Mouse (Mus musculus) brown adipose tissue, adult 24 weeks (tissue): ENCODE measurements around the gene Fam193b. TPM values are rescaled to one million over a fixed set of nuclear protein-coding genes. Genes with fewer than 3 reads are reported as not detected.

ENCODE experiments used
- H3K27ac ChIP-seq: fragments of 200-500 bp; replicated peaks from 2 replicates; pipeline ENCODE4 v1.5.1; 2012; ENCODE audit warnings: low read depth, mild to moderate bottlenecking, low read length
- H3K4me1 ChIP-seq: fragments of 200-500 bp; 2 replicates; pipeline ENCODE4 v1.6.1; 2012; ENCODE audit warnings: low read length, mixed read lengths; ENCODE audit not compliant: control insufficient read depth, insufficient read depth, insufficient read length
- H3K4me3 ChIP-seq: fragments of 200-500 bp; 2 replicates; pipeline ENCODE4 v1.5.1; 2012; ENCODE audit warnings: low read depth, mild to moderate bottlenecking, low read length, moderate library complexity; ENCODE audit not compliant: insufficient read depth
- polyA plus RNA-seq: library from polyadenylated mRNA; stranded (reverse); fragments of >200 nt; gene quantifications from 2 replicates; pipeline ENCODE4 v1.2.4, GENCODE M21; 2012; ENCODE audit not compliant: missing spikeins, insufficient read depth, insufficient read length

The Fam193b gene
- polyA plus RNA-seq, 1 experiment: 4.4 TPM

DNA sequence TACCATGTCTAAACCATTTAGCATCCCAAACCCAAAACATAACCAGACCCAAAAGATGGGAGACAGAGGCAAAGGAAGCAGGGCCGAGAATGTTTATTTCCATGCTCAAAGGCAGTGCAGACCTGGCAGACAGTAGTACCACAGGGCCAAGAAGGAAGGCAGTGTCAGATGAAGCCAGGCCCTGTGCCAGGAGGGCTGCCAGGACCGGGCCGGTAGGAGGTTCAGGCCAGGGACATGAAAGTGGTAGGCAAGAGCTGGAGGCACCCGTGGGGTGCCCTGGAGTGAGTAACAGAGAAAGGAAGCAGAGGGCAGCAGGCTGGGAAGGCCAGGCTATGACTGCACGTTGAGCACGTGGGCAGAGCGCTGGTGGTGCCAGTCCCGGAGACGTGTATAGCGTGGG, 64.2 kb downstream of the Fam193b start:
- H3K4me3 ChIP-seq: no peak overlapping the region
- H3K4me1 ChIP-seq: 0 out of 2 replicates have a peak, but pooled peaks cover 5% of the 10 kb centered on the region
- H3K27ac ChIP-seq: no peak overlapping the region

DNA sequence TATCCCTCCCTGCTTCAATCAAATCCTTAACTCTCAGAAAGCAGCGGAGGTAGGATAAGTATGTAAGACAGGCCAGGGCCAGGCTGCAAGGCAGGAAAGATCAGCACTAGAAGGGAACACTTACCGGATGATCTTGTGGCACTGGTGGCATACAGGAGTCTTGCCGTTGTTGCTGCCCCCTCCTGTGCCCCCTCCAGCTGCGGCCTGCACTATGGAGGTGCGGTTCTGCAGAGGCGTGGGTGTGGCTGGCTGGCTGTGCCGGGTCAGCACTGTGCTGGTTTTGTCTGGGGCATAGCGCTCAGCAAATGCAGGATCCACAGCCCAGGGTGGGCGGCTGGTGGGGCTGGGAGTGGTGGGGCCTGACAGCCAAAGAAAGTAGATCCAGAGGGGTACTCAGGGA, 65.1 kb downstream of the Fam193b start:
- Histone ChIP-seq H3K27ac (no peak overlapping the region), H3K4me1 (no peaks in the 10 kb centered on the region), H3K4me3 (no peak overlapping the region)

DNA sequence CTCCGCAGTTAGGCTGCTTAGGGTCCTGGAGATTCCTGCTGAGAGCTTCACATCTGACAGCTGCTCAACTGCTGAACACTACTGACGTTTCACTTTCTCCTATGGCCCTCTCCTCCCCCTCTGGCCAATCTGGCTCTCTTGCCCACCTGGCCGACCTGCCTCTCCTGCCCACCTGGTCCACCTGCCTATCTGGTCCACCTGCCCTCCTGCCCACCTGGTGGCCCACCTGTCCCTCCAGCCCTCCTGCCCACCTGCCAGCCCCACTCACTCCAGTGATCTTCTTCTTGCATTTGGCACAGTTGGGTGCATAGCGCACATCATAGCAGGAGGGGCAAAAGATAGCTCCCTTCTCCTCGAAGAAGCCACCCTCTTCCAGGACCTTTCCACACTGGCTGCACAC, 66.5 kb downstream of the Fam193b start:
- H3K27ac ChIP-seq: no peak overlapping the region
- no peaks in the 10 kb centered on the region for H3K4me1 ChIP-seq
- no peak overlapping the region for H3K4me3 ChIP-seq

DNA sequence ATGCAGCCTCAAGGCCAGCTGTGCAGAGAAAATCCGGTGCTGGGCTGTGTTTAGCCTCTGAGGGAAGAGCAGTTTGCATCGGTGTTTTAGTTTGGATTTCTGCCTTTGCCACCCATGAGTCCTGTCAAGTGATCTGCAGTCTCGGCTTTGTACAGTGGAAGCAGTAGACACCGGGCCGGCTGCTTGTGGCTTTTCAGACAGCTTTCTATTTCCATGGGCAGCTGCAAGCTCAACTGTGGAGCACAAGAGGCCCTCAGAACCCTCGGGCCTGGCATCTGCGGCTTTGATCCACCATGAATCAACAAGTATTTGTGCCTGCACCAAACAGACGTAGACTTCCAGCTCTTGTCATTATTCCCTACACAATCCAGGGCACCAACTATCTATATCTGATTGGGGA, 68.5 kb downstream of the Fam193b start:
- H3K4me3 ChIP-seq: no peak overlapping the region
- no peak overlapping the region for H3K27ac ChIP-seq
- H3K4me1 ChIP-seq: no peaks in the 10 kb centered on the region

GRCm38 (mm10) chr13:55500575-55500974, 70.3 kb downstream of the Fam193b start:
- Histone ChIP-seq H3K4me1 (no peaks in the 10 kb centered on the region), H3K4me3 (no peak overlapping the region), H3K27ac (no peak overlapping the region)

GRCm38 (mm10) chr13:55498906-55499305, 72.0 kb downstream of the Fam193b start:
- no peak overlapping the region for H3K4me3 ChIP-seq
- H3K27ac ChIP-seq: no peak overlapping the region
- no peaks in the 10 kb centered on the region for H3K4me1 ChIP-seq

- H3K4me1 ChIP-seq: no peaks in the 10 kb centered on the region
- H3K4me3 ChIP-seq: no peak overlapping the region
- no peak overlapping the region for H3K27ac ChIP-seq
Measured at GRCm38 (mm10) chr13:55496661-55497060, 74.3 kb downstream of the Fam193b start.

GRCm38 (mm10) chr13:55495702-55496101, 75.2 kb downstream of the Fam193b start:
- Histone ChIP-seq H3K4me3 (no peak overlapping the region), H3K27ac (no peak overlapping the region)

GRCm38 (mm10) chr13:55494883-55495621, 75.9 kb downstream of the Fam193b start:
- Histone ChIP-seq H3K4me1 (no peaks in the 10 kb centered on the region), H3K27ac (no peak overlapping the region), H3K4me3 (no peak overlapping the region)

More at GRCm38 (mm10) chr13:55495702-55496101, 75.2 kb downstream of the Fam193b start:
- H3K4me1 ChIP-seq: no peaks in the 10 kb centered on the region

GRCm38 (mm10) chr13:55494257-55494656, 76.7 kb downstream of the Fam193b start:
- no peaks in the 10 kb centered on the region for H3K4me1 ChIP-seq
- H3K27ac ChIP-seq: no peak overlapping the region
- no peak overlapping the region for H3K4me3 ChIP-seq

Other genes with a start within 250 kb of the Fam193b start
- gene Rab24, start 249.2 kb downstream of the Fam193b start, polyA plus RNA-seq: 40.0 and 56.9 TPM in 2 replicates
- not detected in 2 replicates for gene Mxd3, start 241.3 kb downstream of the Fam193b start, polyA plus RNA-seq
- 87.3 and 88.0 TPM in 2 replicates for gene Lman2, start 208.3 kb downstream of the Fam193b start, polyA plus RNA-seq
- gene Rgs14, start 201.4 kb downstream of the Fam193b start, polyA plus RNA-seq: not detected in 2 replicates
- not detected in 2 replicates for gene Slc34a1, start 172.9 kb downstream of the Fam193b start, polyA plus RNA-seq
- gene Pfn3, start 155.9 kb downstream of the Fam193b start, polyA plus RNA-seq: not detected in 2 replicates
- not detected in 2 replicates for gene F12, start 144.3 kb downstream of the Fam193b start, polyA plus RNA-seq
- gene Grk6, start 126.0 kb downstream of the Fam193b start, polyA plus RNA-seq: 10.5 and 17.4 TPM in 2 replicates
- not detected in 2 replicates for gene Prr7, start 106.9 kb downstream of the Fam193b start, polyA plus RNA-seq
- gene Dbn1, start 83.0 kb downstream of the Fam193b start, polyA plus RNA-seq: 7.6 and 8.3 TPM in 2 replicates
- gene Pdlim7, start 57.4 kb downstream of the Fam193b start, polyA plus RNA-seq: 8.0 and 16.1 TPM in 2 replicates
- gene Dok3, start 41.8 kb downstream of the Fam193b start, polyA plus RNA-seq: 1.3 and 2.4 TPM in 2 replicates
- gene Ddx41, start 34.5 kb downstream of the Fam193b start, polyA plus RNA-seq: 16.0 and 17.6 TPM in 2 replicates
- gene Tmed9, start 2.6 kb upstream of the Fam193b start, polyA plus RNA-seq: 34.0 and 61.2 TPM in 2 replicates
- 5.9 and 8.2 TPM in 2 replicates for gene B4galt7, start 28.8 kb upstream of the Fam193b start, polyA plus RNA-seq
- gene Caml, start 51.9 kb upstream of the Fam193b start, polyA plus RNA-seq: 16.6 and 19.3 TPM in 2 replicates
- 16.4 and 21.2 TPM in 2 replicates for gene Ddx46, start 63.9 kb upstream of the Fam193b start, polyA plus RNA-seq
- gene B230219D22Rik, start 122.0 kb upstream of the Fam193b start, polyA plus RNA-seq: 23.8 and 27.0 TPM in 2 replicates
- gene Txndc15, start 143.5 kb upstream of the Fam193b start, polyA plus RNA-seq: 42.2 and 43.3 TPM in 2 replicates
- 80.7 and 86.3 TPM in 2 replicates for gene Pcbd2, start 156.2 kb upstream of the Fam193b start, polyA plus RNA-seq
- gene Catsper3, start 213.4 kb upstream of the Fam193b start, polyA plus RNA-seq: not detected in 2 replicates